Mouse (Mus musculus): ENCODE results near the gene Pbld2.
A peak's percentile ranks its signal among the peaks of the same experiment; 100 is the strongest.

Gene Pbld2

DNA sequence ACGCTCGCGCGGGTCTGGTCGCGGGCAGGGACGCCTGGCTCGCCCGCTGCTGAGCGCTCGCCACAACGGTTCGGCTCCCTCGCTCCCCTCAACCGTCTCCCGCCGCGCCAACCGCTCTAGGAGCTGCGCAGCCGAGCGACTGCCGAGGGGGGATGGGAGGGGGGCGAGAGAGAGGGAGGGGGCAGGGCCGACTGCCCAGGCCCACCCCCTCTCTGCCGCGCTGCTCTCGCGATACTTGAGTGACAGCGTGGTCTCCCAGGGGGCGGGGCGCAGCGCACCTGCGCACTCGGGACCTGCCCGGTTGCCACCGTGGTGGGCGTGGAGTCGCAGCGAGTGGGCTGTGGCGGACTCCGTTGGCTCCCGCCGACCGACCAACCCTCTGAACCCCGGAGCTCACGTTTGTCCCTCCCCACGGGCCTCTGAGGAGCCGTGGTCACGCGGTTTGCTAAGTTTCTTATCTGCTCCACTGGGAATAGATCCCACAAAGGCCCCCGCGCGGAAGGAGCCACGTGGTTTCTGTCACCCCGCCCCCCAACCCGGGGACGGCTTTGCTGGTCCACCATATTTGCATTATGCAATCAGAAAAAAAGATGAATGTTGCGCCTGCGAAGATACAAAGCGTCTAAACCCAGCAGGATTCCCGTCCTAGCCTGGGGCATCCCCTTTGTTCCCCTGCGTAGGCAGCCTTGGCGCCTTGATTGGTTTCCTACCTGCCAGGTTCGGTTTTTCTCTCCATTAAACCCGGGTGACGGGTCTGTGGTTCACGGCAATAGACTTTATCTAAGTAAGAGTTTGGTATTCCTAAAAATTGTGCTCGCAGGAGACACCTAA lies at the start of gene Pbld2, which contains the start of gene Hnrnph3:
Pbld2 (plus strand) TSS at position 567 of the 831 bp plus-strand sequence.
Hnrnph3 (minus strand) TSS at position 469 of the 831 bp plus-strand sequence.
- DNase-seq (ENCODE audit: low read depth, low spot score) = peak; percentile 95

DNA sequence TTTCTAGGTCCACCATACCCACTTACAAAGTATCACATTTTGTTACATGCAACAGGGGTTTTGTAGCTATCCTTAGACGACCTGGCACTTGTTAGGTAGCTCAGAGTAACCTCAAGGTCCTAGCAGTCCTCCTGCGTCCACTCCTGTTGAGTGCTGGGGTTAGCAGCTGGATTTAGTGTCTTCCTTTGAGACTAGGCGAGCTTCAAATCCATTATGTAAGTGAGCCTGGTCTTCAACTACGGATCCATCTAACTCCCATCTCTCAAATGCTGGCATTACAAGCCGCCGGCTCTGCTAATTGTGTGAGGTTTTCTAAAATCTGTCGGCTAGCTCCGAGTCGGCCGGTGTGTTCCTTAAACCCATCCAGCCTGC lies 44.5 kb upstream of the Pbld2 start:
- DNase-seq (ENCODE audit: low read depth, low spot score) = no peak

DNA sequence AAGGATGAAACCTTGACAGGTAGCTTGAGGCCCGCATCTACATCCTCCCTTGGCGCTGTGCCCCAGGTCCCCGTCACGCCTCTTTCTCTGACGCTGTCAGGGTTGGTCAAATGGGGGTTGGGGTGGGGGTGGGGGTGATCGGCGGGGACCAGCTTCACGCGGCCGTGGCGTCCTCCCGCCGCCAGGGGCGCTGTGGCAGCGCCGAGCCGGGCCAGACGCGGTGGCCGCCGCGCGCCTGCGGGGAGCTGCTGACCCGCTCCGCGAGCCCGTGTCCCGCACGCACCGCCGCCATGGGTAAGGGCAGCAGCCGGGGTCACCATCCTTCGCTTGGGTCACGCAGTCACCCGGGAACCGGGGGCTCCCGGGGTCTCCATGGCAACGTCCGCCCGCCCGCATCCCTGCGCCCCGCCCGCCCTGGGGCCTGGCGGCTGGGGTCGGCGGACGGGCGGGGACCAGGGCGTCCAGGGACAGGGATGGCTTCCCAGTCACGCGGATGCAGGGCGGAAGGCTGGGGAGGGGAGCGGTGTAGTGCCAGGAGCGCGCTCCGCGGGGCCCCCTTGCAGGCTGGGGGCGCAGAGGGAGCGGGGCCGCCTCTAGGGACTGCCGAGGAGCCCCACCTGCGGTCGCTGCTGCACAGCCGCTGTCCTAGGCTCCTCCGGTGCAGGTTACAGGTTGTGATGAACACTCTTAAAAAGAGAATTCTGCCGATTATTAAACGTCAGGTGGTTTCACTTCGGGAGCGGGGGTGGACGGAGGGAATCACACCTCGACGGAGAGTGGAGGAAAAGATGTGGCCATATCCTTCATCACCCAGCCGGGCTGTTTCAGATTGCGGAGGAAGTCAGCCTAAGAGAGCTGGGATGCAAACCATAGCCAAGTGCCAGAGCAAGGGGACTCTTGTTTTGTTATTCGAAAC lies 43.8 kb upstream of the Pbld2 start, which contains the start of gene Rufy2:
Rufy2 (plus strand) TSS at position 185 of the 916 bp plus-strand sequence.
- peak; percentile 34 for DNase-seq (ENCODE audit: low read depth, low spot score)

GRCm38 (mm10) chr10:62984072-62984471 lies 40.0 kb upstream of the Pbld2 start:
- no peak for DNase-seq (ENCODE audit: low read depth, low spot score)

DNA sequence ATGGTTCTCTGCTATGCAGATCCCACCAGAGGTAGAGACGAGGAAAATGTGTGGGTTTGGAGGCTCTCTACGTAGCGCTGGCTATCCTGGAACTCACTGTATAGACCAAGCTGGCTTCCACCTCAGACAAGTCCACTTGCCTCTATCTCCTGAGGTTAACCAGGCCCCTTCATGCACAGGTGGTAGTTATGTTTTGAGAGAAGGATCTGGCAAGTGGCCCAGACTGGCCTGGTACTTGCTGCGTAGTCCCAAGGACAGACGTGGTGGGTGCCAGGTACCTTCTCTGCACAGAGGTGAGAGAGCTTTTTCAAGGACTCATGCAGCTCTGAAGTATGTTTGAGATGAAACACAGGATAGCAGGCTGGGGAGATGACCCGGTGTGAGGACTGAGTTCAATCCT lies 39.6 kb upstream of the Pbld2 start:
- no peak for DNase-seq (ENCODE audit: low read depth, low spot score)

DNA sequence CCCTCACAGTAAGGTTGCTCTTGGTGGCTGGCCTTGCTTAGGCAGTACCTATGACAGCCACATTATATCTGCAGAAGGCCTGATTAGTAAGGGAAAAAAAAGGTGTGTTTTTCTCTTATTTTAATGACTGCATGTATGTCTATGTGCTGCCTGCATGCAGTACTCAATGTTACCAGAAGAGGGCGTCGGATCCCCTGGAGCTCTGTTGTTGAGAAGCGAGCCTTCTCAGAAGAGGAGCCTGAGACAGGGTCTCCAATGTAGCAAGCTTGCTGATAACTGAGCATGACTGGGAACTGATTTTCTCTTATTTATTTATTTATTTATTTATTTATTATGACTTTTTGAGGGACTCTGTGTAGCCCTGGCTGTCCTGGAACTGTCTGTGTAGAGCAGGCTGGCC lies 36.8 kb upstream of the Pbld2 start:
- DNase-seq (ENCODE audit: low read depth, low spot score) = peak; percentile 55

DNA sequence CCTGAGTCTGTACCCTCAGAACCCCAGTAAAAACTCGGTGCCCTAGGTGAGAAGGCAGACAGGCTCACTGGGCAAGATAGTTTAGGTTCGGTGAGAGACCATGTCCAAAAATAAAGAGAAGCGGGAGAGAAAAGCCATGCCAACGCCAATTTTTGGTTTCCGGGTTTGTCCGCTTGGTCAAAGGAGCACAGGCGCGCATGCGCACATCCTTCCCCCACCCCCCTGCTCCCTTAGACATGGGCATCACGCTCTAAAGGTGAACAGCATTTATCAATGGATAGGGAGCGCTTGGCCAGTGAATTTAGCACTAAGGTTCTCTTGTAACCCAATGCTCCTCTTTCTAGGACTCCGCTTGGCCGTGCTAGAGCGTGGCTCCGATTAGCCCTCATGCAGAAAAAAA lies 33.5 kb upstream of the Pbld2 start:
- no peak for DNase-seq (ENCODE audit: low read depth, low spot score)

- no peak for DNase-seq (ENCODE audit: low read depth, low spot score)
Measured at GRCm38 (mm10) chr10:62993991-62994390, 30.1 kb upstream of the Pbld2 start.

DNA sequence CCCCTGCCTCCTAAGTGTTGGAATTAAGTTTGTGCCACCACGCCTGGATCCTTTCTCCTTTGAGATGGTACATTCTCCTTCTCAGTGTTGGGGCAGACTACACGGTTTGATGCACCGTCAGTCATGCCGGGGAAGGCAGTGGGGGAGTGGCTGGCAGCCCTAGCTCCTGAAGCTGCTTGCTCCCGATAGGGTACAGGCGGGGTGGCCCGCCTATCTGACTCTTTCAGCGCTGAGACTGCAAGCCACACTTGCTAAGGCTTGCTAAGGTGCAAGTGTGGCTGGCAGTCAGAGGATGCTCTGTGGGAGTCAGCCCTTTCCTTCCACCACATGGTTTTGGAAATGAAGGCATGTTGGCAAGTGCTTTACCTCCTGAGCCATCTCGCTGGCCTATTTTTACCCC lies 23.5 kb upstream of the Pbld2 start:
- DNase-seq (ENCODE audit: low read depth, low spot score) = no peak

DNA sequence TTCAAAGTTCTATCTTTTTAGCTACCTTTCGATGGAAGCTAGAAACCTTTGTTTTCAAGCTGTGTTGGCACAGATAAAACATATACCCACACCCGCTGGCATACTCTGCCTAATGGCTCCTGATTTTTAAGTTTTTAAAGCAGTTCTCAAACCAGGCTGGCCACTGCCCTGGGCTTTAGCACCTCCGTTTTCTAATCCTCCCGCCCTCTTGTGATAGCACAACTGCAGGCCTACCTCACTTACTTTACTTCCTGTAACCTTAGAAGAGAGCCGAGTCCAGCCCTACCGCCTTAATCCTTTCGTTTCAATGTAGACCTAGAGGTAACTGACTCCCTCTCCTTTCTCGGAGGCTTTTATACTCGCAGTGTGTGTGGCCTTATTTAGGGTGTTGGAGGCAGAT lies 20.9 kb upstream of the Pbld2 start:
- DNase-seq (ENCODE audit: low read depth, low spot score) = no peak

DNA sequence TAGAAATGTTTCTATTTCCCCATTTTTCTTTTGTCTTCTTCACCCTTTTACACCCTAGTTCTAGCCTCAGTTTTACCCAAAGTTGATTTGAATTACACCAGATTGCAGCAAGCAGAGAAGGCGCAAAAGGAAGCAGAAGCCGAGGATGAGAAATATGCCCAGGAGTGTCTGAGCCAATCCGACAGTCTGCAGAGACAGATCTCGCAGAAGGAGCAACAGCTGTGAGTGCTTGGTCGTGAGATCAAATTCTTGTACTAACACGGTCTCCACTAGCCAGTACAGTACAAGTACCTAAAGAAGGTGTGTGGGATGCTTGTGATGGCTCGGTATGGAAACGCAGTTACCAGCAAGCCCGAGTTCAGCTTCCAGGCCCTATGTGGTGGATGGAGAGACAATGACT lies 19.6 kb upstream of the Pbld2 start:
- no peak for DNase-seq (ENCODE audit: low read depth, low spot score)

- DNase-seq (ENCODE audit: low read depth, low spot score) = no peak
Measured at GRCm38 (mm10) chr10:63008193-63008592, 15.9 kb upstream of the Pbld2 start.

DNA sequence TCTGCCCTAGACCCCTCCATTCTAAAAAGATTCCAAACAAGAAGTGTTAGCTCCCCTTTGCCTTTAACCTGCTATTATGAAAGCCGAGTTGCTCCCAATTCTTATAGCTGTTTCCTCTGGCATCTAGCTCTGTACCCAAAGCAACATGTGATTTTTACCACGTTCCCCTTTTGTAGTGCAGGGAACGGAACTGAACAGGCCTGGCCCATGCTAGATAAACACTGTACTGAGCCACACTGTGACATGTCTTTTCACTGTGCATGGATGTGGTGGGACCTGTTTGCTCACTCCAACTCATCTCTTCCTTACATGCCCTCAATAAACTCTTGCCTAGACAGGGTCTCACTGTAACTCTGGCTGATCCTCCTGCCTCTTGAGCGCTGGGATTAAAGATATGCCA lies 13.8 kb upstream of the Pbld2 start:
- no peak for DNase-seq (ENCODE audit: low read depth, low spot score)

DNA sequence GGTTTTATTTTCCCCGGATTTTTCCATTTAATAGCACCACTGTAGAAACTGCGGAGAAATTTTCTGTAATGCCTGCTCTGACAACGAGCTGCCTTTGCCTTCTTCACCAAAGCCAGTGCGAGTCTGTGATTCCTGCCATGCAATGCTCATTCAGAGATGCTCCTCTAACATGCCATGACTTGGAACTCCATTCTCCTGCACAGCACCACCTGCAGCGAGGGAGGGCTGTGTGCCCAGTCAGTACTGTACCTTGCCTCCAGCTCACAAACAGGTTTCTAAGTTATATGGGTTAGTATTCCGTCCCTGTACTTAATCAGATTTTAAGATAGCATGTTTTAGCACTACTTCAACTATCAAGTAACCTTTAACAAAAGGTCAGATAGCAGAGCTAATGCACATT lies 12.6 kb upstream of the Pbld2 start:
- DNase-seq (ENCODE audit: low read depth, low spot score) = no peak

DNA sequence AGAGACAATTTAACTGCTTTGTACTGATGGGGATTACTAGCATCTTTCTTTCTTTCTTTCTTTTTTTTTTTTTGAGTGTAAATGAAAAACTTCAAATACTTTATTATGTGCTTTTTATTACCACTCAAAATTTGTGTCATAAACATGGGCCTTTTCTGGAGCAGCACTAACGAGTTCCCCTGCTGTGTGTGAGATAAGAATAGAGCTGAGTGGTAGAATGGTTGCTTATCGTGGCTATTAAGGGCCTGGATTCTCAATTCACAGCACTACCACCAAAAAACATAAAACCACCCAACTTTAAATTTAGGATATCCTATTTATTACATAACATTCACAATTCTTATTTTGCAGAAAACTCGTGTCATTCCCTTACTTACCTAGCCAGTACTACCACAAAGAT lies 10.6 kb upstream of the Pbld2 start:
- no peak for DNase-seq (ENCODE audit: low read depth, low spot score)

DNA sequence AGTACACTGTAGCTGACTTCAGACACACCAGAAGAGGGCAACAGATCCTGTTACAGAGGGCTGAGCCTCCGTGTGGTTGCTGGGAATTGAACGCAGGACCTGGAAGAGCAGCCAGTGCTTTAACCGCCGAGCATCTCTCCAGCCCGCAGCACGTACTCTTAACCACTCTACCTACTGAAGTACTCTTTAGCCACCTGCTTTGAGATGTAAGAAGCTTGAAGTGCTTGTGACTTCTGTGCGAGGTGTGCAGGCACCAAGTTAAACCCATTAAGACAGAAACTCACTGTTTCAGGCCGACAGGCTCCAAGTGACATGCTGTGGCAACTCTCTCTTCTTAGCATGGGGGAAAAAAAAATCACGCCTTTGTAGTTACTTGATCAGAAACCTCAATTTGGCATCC lies 9.9 kb upstream of the Pbld2 start:
- DNase-seq (ENCODE audit: low read depth, low spot score) = no peak

GRCm38 (mm10) chr10:63019304-63019703 lies 4.8 kb upstream of the Pbld2 start:
- no peak for DNase-seq (ENCODE audit: low read depth, low spot score)

GRCm38 (mm10) chr10:63021702-63022101 lies 2.4 kb upstream of the Pbld2 start:
- DNase-seq (ENCODE audit: low read depth, low spot score) = no peak

- DNase-seq (ENCODE audit: low read depth, low spot score) = no peak
Measured at GRCm38 (mm10) chr10:63022541-63023120, 1.5 kb upstream of the Pbld2 start.

DNA sequence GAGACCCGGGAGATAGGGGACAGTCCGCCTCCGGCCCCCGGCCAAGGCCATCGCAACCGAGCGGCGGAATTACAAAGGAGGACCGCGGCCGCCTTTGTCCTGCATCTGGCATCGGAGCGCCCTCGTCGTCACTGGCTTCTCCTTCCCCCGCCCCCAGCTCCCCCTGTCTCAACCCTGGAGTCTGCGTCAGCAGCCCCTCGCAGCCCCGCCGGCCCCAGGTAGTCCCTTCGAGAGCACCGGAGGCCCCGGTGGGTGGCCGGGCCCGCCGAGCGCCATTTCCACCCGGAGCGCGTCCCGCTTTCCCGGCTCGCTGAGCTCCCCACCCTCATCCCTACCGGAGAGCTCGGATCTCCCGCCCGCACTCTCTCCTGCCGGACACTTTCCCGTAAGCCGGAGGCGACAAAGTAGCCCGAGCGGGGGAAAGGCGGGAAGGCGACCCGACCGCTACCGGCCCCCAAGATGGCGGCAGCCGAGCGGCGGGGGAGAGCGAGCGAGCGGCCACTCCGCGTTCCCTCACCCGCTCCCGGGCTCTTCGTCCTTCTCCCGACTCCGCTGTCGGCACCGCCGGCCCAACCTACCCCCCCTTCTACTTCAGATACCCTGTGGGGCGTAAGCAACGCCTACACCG lies 880 bp upstream of the Pbld2 start:
- DNase-seq (ENCODE audit: low read depth, low spot score) = no peak

GRCm38 (mm10) chr10:63024580-63024910 lies 430 bp downstream of the Pbld2 start:
- no peak for DNase-seq (ENCODE audit: low read depth, low spot score)

DNA sequence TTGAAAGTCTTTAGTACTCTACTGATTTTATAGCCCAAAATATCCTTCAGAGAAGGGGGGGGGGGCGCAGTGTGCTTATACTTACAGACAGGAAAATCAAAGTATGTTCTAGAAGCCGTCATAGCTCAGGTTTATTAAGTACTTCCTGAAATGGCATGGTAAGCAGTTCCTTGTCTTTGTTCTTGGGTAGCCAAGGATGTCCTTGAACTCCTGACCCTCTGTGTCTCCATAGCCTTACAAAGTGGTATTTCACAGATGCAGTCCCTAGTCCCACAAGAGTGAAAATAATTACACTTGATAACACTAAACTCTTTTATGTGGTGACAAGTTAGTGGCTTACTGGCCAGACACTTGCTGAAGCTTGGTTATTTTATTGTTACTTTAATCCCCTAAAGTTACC lies 901 bp downstream of the Pbld2 start:
- DNase-seq (ENCODE audit: low read depth, low spot score) = no peak
